Mouse (Mus musculus) cerebellum, postnatal 10 days (tissue): ENCODE results near the gene Igf1r.

ENCODE experiments used
- DNase-seq, 2 experiments: peaks; one replicate each; pipeline ENCODE4 v3.0.0; 2021; ENCODE audit warnings: mixed read lengths in 2 of 2

Igf1r gene

DNA sequence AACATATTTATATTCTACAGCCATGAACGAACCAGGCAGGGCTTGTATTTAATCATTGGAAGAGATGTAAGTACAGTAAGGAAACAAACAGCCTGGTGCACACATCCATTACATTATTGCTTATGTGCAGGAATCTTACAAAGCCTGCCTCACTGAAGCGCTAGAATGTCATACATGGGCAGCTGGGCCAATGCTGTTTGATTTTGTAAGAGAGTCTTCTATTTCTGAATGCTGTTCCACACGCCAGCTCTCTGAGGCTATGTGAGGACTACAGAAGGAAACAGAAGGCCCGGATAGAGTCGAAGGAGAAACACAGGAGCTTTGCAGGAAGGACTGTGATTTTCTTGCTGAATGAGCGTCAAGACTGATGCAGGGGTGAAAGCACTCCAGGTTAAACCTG lies 136.2 kb downstream of the Igf1r start:
- no peak for DNase-seq

DNA sequence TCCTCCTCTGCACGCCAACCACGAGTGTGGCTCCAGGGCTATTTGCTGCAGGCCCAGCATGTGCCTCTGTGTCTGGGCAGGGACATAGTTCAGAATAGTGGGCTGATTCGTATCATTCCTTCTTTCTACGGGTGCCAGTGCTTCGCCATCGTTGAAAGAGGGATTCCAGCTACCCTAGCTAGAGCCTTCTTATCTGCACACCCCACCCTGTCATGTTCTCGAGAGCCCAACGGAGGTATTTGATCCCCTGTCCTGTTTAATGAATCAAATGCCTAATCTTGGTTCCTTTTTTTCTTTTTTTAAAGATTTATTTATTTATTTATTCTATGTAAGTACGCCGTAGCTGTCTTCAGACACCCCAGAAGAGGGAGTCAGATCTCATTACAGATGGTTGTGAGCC lies 137.1 kb downstream of the Igf1r start:
- DNase-seq: no peak

DNA sequence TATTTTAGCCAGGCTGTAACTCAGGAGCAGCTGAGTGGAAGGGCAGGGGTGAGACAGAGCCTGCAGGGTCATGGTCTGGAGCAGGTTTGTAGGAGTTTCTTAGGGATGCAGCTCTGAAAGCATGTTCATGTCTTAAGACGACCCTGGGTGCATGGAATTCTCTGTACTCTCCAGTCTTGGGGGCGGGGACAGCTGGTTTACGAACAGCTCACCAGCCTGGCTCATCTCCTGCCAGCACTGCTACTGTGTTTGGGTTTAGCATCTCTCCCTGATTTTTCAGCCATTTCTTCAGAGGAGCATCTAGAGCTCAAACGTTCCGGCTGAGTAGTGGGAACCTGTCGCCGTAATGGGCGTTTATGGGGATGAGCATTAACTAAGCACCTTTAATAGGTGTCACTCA lies 137.9 kb downstream of the Igf1r start:
- no peak for DNase-seq

DNA sequence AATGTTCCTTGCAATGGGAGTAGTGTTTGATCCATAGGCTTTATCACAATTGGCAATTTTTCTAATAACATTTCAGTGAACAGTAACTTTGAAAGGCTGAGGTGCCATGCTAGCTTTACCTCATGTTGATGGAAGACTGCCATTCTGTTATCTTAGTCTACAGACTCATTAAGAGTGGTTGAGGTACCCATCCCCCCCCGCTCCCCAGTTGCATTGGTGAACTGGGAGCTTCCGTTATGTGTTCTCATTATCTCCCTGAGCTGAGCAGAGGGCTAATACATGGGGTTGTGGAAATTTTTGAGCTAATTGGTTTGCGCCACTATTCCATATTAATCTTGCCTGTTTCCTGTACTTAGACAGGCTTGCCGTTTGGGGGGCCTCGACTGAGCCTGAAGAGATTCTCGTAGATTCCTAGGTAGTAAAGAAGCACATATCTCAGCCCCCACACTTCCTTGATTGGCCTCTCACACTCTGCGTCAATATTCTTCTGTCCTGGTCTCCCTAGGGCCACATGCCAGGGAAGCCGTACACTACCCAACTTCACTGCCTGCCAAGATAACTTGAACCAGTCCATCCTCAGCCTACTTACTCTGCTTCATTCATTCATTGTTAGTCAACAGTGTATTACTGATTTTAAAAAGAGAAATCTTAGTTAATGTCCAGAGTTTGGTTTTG lies 139.8 kb downstream of the Igf1r start:
- no peak for DNase-seq

DNA sequence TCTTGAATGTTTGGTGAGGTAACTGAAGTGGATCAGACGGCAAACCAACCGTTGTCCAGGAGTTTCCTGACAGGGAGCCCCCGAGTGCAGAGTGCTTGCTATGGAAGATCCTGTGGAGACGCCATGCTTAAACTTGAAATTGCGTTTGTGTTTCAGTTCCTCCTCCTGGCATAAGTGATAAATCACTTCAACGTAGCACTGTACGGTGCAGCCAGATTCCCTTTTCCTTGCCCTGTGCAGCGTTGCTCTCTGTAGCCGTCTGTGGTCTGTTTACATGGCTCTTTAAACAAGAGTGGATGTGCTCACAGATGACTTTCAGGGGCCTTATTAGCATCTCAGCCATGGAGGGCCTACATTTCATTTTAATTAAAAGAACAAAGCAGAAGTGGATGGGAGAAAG lies 141.2 kb downstream of the Igf1r start:
- no peak for DNase-seq

DNA sequence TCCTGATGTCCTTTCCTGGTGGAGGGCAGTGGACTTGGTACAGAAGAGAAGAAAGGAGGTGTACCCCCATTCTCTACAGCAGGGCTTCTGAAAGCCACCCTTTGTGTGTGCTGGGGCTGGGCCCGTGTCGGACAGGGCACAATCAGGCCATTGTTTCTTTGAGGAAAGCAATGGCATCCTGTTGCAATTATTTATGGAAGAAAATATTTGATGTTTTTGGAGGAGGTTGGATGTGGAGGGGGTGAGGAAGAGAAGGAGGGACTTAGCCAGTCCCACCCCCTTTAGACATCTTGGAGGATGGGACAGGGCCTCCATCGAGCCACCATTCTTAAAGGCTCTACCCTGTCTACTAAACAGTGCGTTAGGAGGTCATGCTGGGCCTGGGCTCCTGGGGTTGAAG lies 142.9 kb downstream of the Igf1r start:
- no peak for DNase-seq

DNA sequence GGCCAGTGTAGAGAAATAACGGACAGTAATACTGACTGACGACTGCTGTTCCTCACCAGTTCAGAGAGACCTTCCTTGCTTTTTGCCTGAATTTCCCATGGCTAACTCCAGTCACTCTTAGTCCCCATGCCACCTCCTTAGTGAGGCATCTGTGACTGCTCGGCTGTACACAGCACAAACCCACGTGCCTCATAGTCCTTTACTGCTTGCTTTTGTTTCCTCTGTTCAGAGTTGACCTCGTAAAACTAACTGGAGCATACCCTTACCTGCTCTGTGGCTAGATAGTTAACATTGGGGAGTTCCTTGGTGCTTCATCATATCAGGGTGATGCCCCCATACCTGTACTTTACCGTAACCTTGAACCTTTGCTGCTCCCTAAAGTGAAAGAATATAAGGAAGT lies 143.8 kb downstream of the Igf1r start:
- DNase-seq: no peak

DNA sequence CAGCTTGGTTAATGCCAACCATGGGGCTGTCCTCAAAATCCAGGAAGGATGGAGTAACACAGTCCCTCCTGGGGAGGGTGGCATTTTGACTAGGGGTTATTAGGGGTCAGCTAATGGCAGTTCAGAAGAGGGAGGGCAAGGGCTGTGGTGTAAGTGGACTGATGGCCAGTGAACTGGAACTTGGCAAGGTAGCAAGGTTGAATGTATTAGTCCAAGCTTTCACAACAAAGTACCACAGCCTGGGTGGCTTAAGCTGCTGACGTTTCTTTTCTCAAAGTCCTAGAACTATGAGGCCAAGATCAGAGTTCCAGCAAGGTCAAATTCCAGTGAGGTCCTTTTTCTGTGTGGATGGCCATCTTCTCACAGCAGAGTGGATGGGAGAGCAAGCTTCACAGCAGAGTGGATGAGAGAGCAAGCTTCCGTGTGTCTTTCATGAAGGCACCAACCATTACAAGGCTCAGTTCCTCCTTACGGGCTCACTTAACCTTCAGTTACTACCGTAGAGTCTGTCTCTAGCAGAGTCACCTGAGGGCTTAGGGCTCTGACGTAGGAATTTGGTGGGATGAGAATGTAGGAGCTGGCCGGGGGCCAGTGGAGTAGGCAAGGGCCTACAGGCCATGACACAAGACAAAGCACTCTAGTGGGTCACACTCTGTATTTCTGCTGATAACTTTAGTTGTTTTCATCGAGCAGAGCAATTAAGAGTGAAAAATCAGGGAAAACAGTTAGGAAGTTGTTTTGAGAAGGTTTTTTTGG lies 144.6 kb downstream of the Igf1r start:
- DNase-seq: no peak

DNA sequence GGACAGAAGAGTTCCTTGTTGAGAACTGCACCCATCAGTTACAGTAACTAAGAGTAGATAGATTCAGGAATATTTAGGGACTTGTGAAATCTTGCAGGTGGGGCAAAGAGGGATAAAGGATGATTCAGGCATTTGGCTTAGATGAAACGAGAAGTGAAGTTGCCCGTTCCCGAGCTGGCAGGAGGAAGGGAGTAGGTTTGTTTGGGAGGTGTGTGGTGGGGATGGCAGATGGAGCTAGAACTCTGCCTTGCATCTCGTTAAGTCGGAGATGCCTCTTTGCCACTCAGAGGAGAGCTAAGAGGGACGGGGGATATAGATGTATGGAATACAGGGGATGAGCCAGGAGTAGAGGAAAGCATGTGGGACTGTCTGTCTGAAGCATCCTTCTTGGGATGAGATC lies 145.5 kb downstream of the Igf1r start:
- DNase-seq: no peak

DNA sequence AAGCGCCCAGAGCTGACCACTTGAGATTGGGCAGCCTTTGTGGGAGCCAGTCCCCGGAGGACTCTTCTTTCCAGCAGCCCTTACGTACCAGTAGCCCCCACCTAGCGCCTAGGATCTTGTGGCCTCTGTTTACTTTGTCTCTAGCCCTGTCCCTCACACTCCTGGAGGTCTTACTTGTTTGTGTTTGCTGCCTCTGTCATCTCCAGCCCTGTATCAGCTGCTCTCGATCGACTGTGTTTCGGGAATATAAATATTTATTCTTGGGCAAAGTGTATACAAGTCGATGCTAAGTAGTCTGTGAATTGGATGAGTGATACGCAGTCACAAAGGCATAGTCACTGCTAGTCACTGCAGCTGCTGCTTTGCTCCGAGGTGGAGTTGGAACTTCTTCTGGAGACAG lies 147.8 kb downstream of the Igf1r start:
- no peak for DNase-seq

DNA sequence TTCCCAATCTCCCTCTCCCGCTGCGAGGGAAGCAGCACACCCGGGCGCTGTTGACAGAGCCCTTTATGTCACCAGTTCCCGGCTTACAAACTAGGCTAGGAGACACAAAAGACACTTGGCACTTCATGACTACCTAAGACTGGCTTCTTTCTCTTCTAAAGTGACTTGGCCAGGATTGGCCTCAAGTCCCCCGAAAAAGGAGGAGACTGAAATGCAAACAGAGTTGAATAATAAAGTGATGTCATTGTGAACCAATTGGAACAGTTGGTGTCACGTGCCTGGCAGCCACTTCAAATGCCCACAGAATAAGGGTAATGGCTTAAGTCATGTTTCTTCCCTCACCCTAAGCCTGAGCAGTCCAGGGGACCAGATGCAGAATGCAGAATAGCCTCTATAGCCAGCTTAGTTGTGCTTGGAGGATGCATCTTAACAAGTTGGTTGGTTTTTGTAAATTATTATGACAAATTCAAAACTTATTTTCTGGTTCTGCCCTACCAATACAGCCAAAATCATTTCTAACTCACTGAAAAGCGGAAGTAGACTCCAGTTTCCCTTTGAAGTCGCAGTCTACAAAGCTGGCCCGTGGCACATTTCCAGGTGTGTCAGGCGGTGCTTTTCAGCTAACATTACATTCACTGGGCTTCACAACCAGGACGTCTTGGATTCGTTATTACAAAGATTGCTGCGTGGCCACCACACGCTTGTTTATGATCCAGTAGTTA lies 150.0 kb downstream of the Igf1r start:
- peak; percentile 51 to 60 for DNase-seq

DNA sequence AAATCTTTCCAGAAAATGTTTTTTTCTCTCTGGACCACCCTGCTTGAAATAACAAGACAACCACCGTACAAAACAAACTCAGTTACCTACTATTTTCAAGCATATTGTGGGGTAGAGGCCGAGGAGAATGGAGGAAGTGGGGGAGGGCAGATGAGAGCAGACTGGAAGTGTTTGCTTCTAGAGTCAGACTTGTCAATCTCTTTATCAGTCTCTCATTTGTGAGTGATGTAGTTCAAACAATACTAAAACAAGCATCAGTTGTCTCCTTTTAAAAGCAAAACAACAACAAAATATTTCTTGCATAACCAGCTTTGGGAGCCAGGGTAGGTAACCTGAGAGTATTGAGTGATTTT lies 150.5 kb downstream of the Igf1r start:
- DNase-seq: no peak

DNA sequence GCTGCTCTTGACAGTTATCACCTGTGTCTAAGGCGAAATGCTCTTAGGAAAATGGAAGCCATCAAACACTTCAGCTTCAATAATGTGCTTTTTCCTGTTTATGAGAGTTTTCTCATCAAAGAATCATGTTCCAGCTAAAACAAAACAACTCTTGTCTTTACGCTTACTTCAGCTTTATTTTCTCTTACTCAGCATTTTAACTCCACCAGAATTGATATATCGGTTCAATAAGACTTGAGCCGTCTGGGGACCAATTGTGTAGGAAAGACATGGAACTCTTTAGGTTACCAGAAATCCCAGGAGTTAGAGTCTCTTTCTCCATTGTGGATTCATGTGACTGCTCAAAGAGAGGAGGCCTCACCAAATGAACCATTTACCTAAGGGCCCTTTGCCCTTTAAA lies 158.9 kb downstream of the Igf1r start:
- DNase-seq: no peak

DNA sequence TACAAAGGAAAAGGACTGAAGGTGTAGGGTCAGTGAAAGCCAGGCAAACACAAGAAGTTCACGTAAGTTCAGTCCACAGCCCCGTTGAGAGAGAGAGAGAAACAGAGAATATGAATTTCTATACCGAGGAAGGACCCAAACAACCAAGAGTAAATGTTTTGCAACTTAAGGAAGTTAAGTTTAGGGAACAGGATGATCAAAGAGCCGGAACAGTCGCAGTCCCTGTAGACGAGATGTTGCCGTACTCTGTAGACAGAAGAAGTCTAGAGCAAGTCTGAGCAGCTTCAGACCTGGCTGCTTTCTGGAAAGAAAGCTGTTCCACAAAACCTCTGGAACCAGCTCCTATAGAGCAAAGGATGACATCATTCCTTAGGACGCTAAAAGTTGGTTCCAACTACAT lies 160.0 kb downstream of the Igf1r start:
- no peak for DNase-seq

DNA sequence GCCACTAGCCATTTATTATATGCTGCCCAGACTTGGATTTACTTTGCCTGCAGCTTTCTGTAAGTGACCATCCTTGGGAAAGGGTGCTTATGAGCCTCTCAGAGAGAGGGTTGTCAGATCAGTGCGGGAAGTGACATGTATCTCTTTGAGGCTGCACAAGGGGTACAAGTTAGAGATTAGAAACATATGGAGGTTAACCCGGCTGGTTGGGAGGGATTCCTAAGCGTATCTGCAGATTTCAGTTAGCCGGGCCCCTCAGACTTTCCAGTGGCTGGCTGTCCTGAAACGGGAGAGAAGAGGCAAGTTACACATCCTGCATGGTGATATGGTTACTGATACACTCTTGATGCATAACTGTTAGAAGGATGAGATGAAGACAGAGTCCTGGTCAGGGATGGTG lies 161.7 kb downstream of the Igf1r start:
- DNase-seq: no peak

DNA sequence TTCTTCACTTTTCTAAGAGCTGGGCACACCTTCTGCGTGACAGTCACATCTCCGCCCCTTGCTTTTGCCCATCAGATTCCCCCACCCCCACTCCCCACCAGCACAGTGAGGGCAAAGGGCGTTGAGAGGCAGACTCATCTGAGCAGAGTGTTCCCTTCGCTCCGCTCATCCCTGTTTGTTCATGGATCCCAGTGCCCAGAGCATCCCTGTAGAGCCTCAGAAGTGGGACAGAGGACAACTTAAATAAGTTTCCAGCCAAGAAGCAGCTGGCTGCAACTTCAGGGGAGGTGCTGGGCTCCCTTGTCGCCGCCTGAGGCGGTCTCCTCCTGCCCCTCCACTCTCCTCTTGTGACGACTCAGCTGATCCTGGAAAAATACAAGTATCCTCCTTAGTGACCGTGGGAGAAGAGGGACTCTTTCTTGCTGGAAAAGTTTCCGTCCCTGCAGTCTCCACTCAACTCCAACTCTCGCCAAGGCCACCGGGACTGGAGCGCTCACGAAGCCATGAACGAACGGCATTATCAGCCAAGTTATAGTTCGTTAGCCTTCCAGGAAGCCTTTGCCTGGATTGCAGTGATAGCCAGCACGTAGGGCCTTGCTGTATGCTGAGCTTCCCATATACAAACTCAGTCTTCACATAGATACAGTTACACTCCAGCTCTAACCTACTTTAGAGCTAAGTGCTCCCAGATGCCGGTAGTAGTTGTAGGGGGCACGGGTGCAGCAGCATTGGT lies 162.5 kb downstream of the Igf1r start:
- no peak for DNase-seq

DNA sequence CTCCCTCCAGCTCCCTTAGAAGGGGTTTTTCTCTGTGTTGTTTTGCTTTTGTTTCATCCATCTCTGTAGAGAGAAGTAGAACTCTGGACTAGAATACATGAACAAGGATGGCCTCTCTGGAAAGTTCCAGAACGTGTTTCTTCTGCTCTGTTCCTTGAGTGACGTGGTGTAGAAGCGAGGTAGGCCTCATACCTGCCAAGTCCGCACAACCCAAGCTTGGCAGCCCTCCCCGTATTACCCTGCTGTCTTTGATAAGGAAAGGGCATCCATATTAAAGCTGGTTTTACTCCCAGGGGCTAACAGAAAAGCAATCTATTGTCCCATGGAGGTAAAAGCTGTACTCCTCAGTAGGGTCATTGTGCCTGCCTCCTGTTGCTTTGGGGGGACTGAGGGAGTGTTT lies 164.9 kb downstream of the Igf1r start:
- peak; percentile 28 to 44 for DNase-seq

DNA sequence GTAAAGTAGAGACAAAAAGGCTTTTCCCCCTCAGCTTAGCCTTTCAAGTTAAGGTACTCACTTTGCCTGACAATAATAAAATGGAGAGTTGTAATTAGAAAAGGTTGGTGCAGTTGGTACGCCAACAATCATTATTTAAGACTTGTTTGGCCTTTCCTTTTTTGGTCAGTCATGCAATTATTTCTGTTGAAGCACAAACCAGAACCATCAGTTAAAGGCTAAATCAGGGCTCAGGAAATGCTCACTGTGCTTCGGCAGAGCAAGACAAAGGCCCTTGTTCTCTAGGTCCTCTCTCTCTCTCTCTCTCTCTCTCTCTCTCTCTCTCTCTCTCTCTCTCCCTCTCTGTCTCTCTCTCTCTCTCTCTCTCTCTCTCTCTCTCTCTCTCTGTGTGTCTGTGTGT lies 165.4 kb downstream of the Igf1r start:
- DNase-seq: no peak

DNA sequence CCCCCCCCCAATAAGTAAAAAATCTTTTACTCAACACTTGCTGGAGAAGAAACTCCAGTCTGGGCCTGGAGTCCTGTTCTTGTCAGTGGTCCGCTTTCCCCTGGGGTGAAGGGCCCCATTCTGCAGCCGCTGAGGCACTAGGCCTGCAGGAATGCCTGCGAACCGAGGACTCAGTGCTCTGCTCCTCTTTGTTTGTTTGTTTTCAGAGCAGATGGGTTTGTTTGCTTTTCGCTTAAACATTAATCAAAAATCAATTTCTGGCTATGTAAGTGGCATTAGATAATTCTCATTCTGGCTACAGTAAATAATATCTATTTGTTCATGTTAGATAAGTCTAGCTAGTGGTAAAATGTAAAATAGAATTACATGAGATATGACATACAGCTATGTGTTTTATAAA lies 167.0 kb downstream of the Igf1r start:
- no peak for DNase-seq

DNA sequence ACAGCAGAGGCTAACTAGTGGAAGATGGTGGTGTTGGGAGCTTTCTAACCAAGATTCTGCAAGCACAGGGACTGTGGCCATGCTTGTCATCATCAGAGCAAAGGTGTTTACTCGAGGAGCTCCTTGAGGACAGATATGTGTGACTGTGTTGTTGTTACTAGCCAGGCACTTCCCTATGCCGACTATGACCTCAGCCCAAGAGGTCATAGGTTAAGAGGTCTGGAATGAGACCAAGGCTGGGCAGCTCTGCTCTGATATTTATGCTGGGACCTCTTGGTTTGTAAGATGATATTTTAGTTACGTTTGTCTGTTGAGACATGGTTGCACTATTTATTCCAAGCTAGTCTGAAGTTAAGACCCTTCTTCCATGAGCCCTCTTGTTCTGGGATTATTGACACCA lies 169.8 kb downstream of the Igf1r start:
- no peak for DNase-seq

DNA sequence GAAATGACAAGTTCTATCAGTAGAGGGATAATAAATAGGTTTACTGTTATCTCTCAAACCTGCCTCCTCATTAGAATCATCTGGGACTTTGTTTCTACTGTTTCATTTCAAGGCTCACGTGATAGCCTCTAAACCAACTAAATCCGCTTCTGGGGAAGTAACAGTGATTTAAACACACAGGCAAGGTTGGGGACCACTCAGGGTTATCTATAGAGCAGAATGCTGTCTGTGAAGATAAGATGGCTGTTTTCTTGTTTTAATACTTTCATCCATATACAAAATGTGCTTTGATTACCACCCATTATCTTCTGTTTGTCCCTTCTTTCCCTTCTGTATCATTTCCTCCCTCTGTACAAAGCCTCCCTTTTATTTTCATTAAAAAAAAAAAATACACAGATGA lies 172.7 kb downstream of the Igf1r start:
- DNase-seq: no peak

DNA sequence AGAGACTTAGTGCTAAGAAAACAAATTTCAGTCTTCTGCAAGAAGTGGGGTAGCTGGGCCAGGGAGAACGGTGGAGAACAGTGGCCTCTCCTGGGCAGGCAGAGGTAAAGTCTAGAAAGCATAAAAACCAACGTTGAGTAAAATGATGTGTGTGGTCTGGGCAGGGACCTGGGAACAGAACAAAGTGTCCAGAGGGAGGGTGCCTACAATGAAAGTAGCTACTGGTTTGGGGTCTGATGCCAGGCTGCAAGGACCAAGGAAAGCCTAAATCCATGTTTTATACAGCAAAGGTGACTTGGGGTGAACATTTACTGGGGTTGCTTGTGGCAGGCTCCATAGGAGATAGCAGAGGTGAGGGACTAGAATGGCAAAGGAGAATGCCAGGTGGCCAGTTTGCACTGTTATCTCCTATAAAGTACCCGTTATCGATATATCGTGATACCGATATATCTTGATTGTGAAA lies 175.2 kb downstream of the Igf1r start:
- peak; percentile 72 to 73 for DNase-seq

DNA sequence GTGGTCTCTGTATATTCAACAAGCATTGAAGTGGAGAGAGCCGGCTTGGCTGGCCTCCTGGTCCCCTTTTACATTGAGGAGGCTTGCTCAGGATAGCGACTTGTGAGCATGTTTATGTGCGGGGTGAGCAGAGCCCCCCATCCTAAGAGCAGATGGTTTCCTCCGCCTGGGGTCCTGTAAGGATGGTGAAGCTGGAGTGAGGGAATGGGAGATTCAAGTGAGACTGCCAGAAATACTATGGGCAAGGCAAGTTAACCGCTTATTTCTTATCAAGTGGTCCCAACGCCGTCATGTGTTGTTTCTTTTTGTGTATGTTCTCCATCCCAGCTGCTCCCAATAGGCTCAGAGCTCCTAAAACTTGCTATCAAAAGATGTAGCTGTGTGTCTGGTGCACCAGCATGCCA lies 175.6 kb downstream of the Igf1r start:
- DNase-seq: peak; percentile 55 to 62
